In the genomic region with DNA sequence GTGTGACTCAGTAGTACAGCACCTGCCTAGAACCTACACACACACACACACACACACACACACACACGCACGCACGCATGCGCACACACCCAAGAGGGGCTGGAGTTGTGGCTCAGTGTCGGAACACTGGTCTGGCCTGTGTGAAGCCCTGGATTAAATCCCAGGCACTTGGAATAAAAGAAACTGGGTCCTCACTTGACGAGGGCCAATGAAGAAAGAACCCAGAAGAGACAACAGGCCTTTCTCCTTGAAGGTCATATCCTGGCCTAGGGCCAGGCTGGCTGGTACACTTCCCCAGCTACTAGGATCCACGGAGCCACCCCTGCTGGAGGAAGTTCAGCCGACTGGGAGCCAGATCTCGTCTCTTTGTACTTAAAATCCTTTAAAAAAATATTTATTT, we compare ENCODE assay signal across 13 mouse cellular contexts. TPM values are rescaled to one million over a fixed set of nuclear protein-coding genes. Genes with fewer than 3 reads are reported as not detected.
DNase-seq lines count a peak whose midpoint lies in the region; TF ChIP-seq lines count a peak whose summit lies in the region.
"Had no signal": no experiment of that assay in that cellular context is flagged by ENCODE, and none has a peak within 500 bp of the region (broad histone marks: within the 10 kb centered on the region; RNA-seq: fewer than 3 reads in every experiment).

No protein-coding gene starts in this region.

- TF ChIP-seq POLR2A in brain, embryonic 14.5 days (IDR thresholded peaks at IDR 0.05; ENCODE audit: borderline replicate concordance, extremely low read depth, insufficient read depth, insufficient read length, poor library complexity, severe bottlenecking), result no peak

- no peak for TF ChIP-seq CTCF in brain, embryonic 14.5 days (IDR thresholded peaks at IDR 0.05; ENCODE audit: borderline replicate concordance, extremely low read depth, insufficient read depth, insufficient read length)

- intact Hi-C loops in left cerebral cortex, postnatal 10 days (cut with DNase I), result no loop called here
- intact Hi-C loops in left cerebral cortex, postnatal 36 days (cut with DNase I), result no loop called here

- peak; percentile 22 for DNase-seq in adrenal gland, postnatal 25 days
- no peak for DNase-seq in adrenal gland, postnatal 4 days (ENCODE audit: low spot score in 2 of 2)
- DNase-seq in left cerebral cortex, postnatal 10 days (ENCODE audit: extremely low spot score in 1 of 2, low spot score in 2 of 2), result peak; percentile 67 to 75
- no peak for DNase-seq in left cerebral cortex, postnatal 36 days (ENCODE audit: low spot score in 2 of 2)
- peak; percentile 84 for DNase-seq in brain, embryonic 14.5 days (ENCODE audit: low read depth)
- peak; percentile 45 to 62 for DNase-seq in layer of hippocampus, postnatal 36 days
- no peak for DNase-seq in urinary bladder, adult 2 months (ENCODE audit: low spot score)
- DNase-seq in heart, adult 8-10 months (ENCODE audit: low spot score), result no peak
- DNase-seq: kidney, adult 8-10 months; thymus, postnatal 4 days had no signal

RNA-seq across cellular contexts. Expression of gene Clip2, which starts 20.6 kb away (rescaled TPM):
- total RNA-seq in adrenal gland, postnatal 25 days (2021), result 13.9 and 17.8 TPM in 2 replicates
- total RNA-seq in adrenal gland, postnatal 4 days (2021), result 10 to 100 TPM; 24.7 to 29.6 TPM
- total RNA-seq in left cerebral cortex, postnatal 10 days (2021), result 100 to 1,000 TPM; 121 to 130 TPM
- 100 to 1,000 TPM; 111 TPM for total RNA-seq in left cerebral cortex, postnatal 36 days (2021)
- 77.0 and 115 TPM in 2 replicates for polyA plus RNA-seq in brain, embryonic 14.5 days (2012; rRNA removed)
- 100 to 1,000 TPM in 1 of 2 experiments, 10 to 100 TPM in 1; 96.7 to 105 TPM for total RNA-seq in layer of hippocampus, postnatal 36 days (2021)
- 11.1 and 15.6 TPM in 2 replicates for polyA plus RNA-seq in urinary bladder, adult 2 months (2012; rRNA removed)
- total RNA-seq in heart, adult 8-10 months (2022), result 1 to 10 TPM; 4.5 to 6.8 (median 5.4) TPM

RNA-seq across cellular contexts. Expression of gene Syna, which starts 28.4 kb away (rescaled TPM):
- total RNA-seq in adrenal gland, postnatal 25 days (2021), result not detected in 2 replicates
- under 1 TPM in 1 of 2 experiments, not detected in 1; 0.20 TPM for total RNA-seq in adrenal gland, postnatal 4 days (2021)
- under 1 TPM in 1 of 2 experiments, not detected in 1; 0.17 TPM for total RNA-seq in left cerebral cortex, postnatal 10 days (2021)
- total RNA-seq in left cerebral cortex, postnatal 36 days (2021), result under 1 TPM; 0.15 to 0.18 TPM
- 0.04 and 0.06 TPM in 2 replicates for polyA plus RNA-seq in brain, embryonic 14.5 days (2012; rRNA removed)
- total RNA-seq in layer of hippocampus, postnatal 36 days (2021), result 1 to 10 TPM; 5.1 to 5.2 TPM
- polyA plus RNA-seq in urinary bladder, adult 2 months (2012; rRNA removed), result 0.09 and 0.10 TPM in 2 replicates
- total RNA-seq in heart, adult 8-10 months (2022), result not detected
- polyA plus RNA-seq: embryonic facial prominence, embryonic 11.5 days; heart, embryonic 16.5 days; limb, embryonic 12.5 days had no signal

RNA-seq across cellular contexts. Expression of gene Rfc2, which starts 49.6 kb away (rescaled TPM):
- total RNA-seq in adrenal gland, postnatal 25 days (2021), result 46.6 and 60.4 TPM in 2 replicates
- total RNA-seq in adrenal gland, postnatal 4 days (2021), result 10 to 100 TPM; 81.0 to 85.3 TPM
- 10 to 100 TPM; 78.3 to 80.8 TPM for total RNA-seq in left cerebral cortex, postnatal 10 days (2021)
- total RNA-seq in left cerebral cortex, postnatal 36 days (2021), result 10 to 100 TPM; 54.7 to 66.9 TPM
- 192 and 242 TPM in 2 replicates for polyA plus RNA-seq in brain, embryonic 14.5 days (2012; rRNA removed)
- total RNA-seq in layer of hippocampus, postnatal 36 days (2021), result 10 to 100 TPM; 50.0 to 50.5 TPM
- polyA plus RNA-seq in urinary bladder, adult 2 months (2012; rRNA removed), result 69.2 and 82.6 TPM in 2 replicates
- 10 to 100 TPM; 21.6 to 26.0 (median 24.6) TPM for total RNA-seq in heart, adult 8-10 months (2022)

Comparison
In these comparisons a context has a peak if more than half of its experiments do, and no peak if none do; other contexts are left out.
1. DNase-seq: peak in adrenal gland, postnatal 25 days (single experiment), left cerebral cortex, postnatal 10 days (2 of 2), brain, embryonic 14.5 days (single experiment) and layer of hippocampus, postnatal 36 days (2 of 2); none in adrenal gland, postnatal 4 days (0 of 2), left cerebral cortex, postnatal 36 days (0 of 2), urinary bladder, adult 2 months (single experiment) and heart, adult 8-10 months (single experiment).